Mouse (Mus musculus): Measurements from ENCODE around the gene Arpc1a.

Arpc1a gene

DNA sequence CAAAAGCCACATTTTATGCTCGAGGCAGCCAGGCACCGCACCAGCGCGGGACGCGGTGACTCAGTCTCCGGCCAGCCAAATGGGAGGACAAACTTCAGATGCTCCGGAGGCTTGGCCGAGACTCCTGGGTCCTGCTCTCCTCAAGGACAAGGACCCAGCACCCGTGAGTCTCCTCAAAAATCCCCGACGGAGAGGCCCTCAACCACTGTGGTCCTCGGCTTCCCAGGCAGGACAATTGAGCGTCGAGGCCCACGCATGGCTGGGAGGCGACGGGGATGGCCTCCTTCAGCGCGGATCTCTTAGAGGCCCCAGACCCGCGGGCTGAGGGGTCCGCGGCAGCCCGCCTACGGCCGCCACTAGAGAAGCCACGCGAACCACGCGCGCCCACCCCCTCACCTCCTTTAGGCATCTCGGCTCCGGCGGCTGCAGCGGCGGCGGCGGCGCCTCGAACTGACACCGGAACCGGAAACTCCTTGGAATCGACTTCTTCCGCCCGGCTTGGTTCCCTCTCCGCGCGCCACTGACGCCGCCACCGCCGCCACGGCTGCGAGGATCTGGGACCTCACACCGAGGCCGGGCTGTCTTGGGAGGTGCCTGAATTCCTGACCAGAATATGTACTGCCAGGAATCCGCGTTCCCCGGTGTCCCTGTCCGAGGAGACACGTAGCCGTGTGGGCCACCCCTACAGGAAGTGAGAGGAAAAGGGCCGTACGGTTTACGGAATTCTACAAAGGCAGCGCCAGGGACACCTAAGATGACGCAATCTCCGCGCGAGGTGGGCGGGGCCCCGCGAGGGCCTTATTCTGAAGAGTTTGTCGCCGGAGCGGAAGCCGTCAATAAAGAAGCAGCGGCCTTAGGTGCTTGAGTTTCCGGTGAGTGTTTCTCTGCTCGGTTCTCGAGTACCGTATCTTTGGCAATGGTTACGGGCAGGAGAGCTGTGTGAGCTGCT is 56.2 kb downstream of the Arpc1a start, which contains the start of the genes Pdap1 and Bud31:
Gene Pdap1 (minus strand): TSS at position 668 of the 949 bp plus-strand sequence.
Gene Bud31 (plus strand): TSS at position 792 of the 949 bp plus-strand sequence.
- in situ Hi-C loops (cut with MboI, MseI): no loop called here

DNA sequence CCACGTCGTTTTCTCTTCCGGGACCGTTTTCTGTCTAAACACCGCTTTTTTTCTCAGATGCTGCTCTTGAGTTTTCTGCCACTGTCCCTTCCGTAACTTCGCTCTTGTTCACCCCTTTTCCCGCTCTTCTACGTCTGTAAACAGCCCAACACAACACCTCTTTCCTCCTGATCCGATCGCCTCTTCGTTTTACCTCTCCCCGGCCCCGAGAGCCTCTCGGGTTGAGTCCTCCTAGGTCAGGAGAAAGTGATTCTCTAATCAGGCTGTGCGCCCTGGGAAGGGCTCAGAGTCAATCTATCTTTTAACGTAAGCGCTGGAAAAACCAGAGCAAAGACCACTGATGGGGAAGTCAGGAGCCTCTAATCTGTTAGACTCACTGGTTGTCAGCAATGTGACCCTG is 57.0 kb downstream of the Arpc1a start:
- in situ Hi-C loops (cut with MboI, MseI): no loop called here

DNA sequence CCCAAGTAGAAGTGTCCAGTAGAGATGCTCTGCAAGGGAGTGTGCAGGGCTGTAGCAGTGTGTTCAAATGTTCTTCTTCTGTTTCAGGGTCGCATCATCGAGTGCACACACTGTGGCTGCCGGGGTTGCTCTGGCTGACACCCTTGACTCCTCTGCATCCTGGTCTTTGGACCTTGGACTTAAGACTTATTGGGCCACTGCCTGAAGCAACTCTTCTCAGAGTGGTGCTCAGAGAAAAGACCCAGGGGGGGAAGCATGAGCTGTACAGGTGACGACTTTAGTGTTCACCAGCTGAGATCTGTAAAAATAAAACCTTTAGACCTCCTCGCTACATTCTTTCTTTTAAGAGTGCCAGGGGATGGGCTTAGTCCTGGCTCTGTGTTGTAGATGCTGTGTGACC is 64.1 kb downstream of the Arpc1a start:
- in situ Hi-C loops (cut with MboI, MseI): no loop called here

DNA sequence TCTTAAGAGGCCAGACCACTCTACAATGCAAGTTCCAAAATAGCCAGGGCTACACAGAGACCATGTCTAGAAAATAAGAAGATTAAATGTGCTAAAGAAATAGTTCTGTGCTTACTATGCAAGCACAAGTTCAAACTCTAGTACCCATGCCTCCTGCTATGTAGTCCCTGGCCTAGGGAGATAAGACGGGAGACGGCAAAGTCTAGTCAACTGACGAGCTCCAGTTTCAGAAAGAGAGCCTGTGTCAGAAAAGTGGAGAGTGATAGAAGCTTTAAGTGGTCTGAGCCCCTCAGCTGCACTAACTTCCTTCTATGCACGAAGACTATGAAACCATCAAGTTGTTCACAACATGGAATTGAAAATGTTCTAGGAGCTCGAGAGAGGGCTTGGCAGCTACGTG is 65.7 kb downstream of the Arpc1a start:
- in situ Hi-C loops (cut with MboI, MseI): no loop called here

DNA sequence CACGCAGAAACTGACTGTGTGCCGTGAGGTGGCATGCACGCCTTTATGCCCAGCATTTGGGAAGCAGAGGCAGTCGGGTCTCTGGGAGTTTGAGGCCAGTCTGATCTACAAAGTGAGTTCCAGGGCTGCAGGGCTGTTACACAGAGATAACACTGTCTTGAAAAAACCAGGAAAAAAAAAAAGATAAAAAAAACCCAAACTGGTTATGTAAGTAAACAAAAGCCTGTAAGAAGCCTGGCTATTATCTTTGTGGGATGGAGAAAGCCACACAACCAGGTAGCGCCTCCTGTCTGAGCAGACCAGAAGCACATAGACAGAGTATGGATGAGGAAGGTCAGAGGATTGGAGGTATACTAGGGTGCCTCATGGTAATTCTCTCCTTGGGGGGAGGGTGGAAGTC is 69.1 kb downstream of the Arpc1a start:
- in situ Hi-C loops (cut with MboI, MseI): no loop called here
